Mouse (Mus musculus): ENCODE results near the gene Vgll4.
A peak's percentile ranks its signal among the peaks of the same experiment; 100 is the strongest.

GRCm38 (mm10) chr6:114961276-114962068 is 8.3 kb downstream of the Vgll4 start:
- TF ChIP-seq CTCF (conservative IDR thresholded peaks at IDR 0.05 in 1 of 2, IDR thresholded peaks at IDR 0.05 in 1 of 2; ENCODE audit: low read depth in 2 of 2, low read length in 2 of 2) = no peak
- 0 out of 2 replicates have a peak, but pooled peaks have one; percentile 37 for TF ChIP-seq E2F4 (IDR thresholded peaks at IDR 0.05; ENCODE audit: insufficient replicate concordance, low read depth, low read length)
- TF ChIP-seq POLR2A (IDR thresholded peaks at IDR 0.05; ENCODE audit: low read depth, low read length) = peak; percentile 62
- 0 out of 2 replicates have a peak, but pooled peaks have one; percentile 25 for TF ChIP-seq MEF2A (IDR thresholded peaks at IDR 0.05; ENCODE audit: borderline replicate concordance, low read depth, low read length)
- TF ChIP-seq MAZ (IDR thresholded peaks at IDR 0.05; ENCODE audit: low read depth, low read length) = 0 out of 2 replicates have a peak, but pooled peaks have one; percentile 60
- no peak for TF ChIP-seq JUND (conservative IDR thresholded peaks at IDR 0.05; ENCODE audit: low read depth, low read length)
- TF ChIP-seq MAX (IDR thresholded peaks at IDR 0.05; ENCODE audit: low read length) = no peak; the same call in 1 of the 2 replicates
- 0 out of 2 replicates have a peak, but pooled peaks have one; percentile 11 for TF ChIP-seq EP300 (IDR thresholded peaks at IDR 0.05; ENCODE audit: low read length)
- TF ChIP-seq ZNF384 (IDR thresholded peaks at IDR 0.05; ENCODE audit: low read depth, low read length) = no peak
- TF ChIP-seq RAD21 (IDR thresholded peaks at IDR 0.05; ENCODE audit: low read depth, low read length) = no peak
- TF ChIP-seq TCF12 (IDR thresholded peaks at IDR 0.05; ENCODE audit: low read depth, low read length) = peak; percentile 37; the same call in 1 of the 2 replicates

All from CH12.LX (cell line).